Mouse (Mus musculus) liver, embryonic 13.5 days (tissue): ENCODE measurements around the gene Pkmyt1. TPM values are rescaled to one million over a fixed set of nuclear protein-coding genes. Genes with fewer than 3 reads are reported as not detected.

Source experiments
- ATAC-seq: fragments of 200-750 bp; cut with Nextera tagmentation; 2 replicates; pipeline ENCODE4 v1.8.0; 2017; ENCODE audit warnings: low read depth, mild to moderate bottlenecking, moderate number of reproducible peaks, moderate library complexity
- DNase-seq: peaks from one replicate; pipeline ENCODE4 v3.0.0; 2022
- H3K27ac ChIP-seq: fragments of 300-500 bp; sonication (generic); 2 replicates; pipeline ENCODE4 v1.5.1; 2015; ENCODE audit warnings: moderate library complexity, mild to moderate bottlenecking, inconsistent platforms
- H3K27me3 ChIP-seq: fragments of 300-500 bp; sonication (generic); 2 replicates; pipeline ENCODE4 v1.6.1; 2015; ENCODE audit warnings: mild to moderate bottlenecking, inconsistent platforms
- H3K36me3 ChIP-seq: fragments of 300-500 bp; sonication (generic); 2 replicates; pipeline ENCODE4 v1.6.1; 2015; ENCODE audit warnings: mild to moderate bottlenecking, inconsistent platforms
- H3K4me1 ChIP-seq: fragments of 300-500 bp; sonication (generic); replicated peaks from 2 replicates; pipeline ENCODE4 v1.6.1; 2015; ENCODE audit warnings: inconsistent platforms
- H3K4me2 ChIP-seq: fragments of 300-500 bp; sonication (generic); 2 replicates; pipeline ENCODE4 v1.6.1; 2015; ENCODE audit warnings: inconsistent platforms, mild to moderate bottlenecking, moderate library complexity
- H3K4me3 ChIP-seq: fragments of 300-500 bp; sonication (generic); replicated peaks from 2 replicates; pipeline ENCODE4 v1.5.1; 2015; ENCODE audit warnings: mild to moderate bottlenecking, inconsistent platforms
- H3K9ac ChIP-seq: fragments of 300-500 bp; sonication (generic); 2 replicates; pipeline ENCODE4 v1.6.1; 2015; ENCODE audit warnings: mild to moderate bottlenecking, inconsistent platforms
- H3K9me3 ChIP-seq: fragments of 300-500 bp; sonication (generic); replicated peaks from 2 replicates; pipeline ENCODE4 v1.6.1; 2016; ENCODE audit warnings: inconsistent platforms
- WGBS: fragments of 180-500 bp; shearing (Covaris S2); methylation state at CpG from one replicate; pipeline ENCODE4 v1.1.7; 2015; ENCODE audit not compliant: insufficient replicate concordance; 5-methylcytosine and 5-hydroxymethylcytosine counted together
- polyA plus RNA-seq: library from polyadenylated mRNA; unstranded; fragments of >200 nt; fragmentation: Nextera tagmentation; extraction: Ambion mirVana; gene quantifications from 2 replicates; pipeline ENCODE4 v1.2.1, GENCODE M21; 2015

Gene Pkmyt1
- polyA plus RNA-seq, 1 experiment from 2014 or later = 27.8 TPM

DNA sequence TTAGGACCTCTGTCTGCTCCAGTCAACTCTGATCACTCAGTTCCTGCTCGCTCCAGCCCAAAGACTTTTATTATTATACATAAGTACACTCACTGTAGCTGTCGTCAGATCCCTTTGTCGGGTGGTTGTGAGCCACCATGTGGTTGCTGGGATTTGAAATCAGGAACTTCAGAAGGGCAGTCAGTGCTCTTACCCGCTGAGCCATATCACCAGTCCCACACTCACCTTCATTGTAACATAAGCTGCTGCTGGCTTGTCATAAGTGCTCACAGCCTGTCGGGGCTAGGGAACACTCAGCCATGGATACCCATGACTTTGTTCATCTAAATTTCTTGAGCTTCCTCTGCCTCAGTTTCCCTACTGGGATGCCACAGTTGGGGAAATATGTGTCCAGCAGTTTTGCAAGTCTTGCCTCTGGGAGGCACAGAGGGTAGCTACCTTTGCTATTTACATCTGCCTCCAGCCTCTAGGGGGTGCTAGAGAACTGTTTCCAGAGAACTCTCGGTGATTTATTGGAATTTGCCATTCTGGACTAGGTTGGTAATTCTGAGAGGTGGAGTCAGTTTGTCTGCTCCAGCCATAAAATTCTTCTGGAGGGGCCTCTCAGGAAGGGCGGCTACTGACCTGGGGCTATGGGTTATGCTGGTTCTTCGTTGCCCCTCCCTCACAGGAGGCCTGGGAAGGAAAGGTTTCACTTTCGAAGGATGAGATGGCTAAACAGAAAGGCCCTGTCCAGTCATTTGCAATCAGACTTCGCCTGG lies 22.7 kb downstream of the Pkmyt1 start:
- H3K27ac ChIP-seq = no peak overlapping the region
- H3K9me3 ChIP-seq = no peaks in the 10 kb centered on the region
- peaks cover 20% of the 10 kb centered on the region for H3K4me1 ChIP-seq
- H3K36me3 ChIP-seq = peaks cover 5% of the 10 kb centered on the region; the same call in 1 of the 2 replicates
- 0 out of 2 replicates have a peak overlapping the region, but pooled peaks have one; percentile 2 for H3K9ac ChIP-seq
- peaks cover 50% of the 10 kb centered on the region for H3K27me3 ChIP-seq
- 24% methylated on average over 10 of the region's 10 CpGs for WGBS
- DNase-seq (peak; percentile 60), ATAC-seq (peak; percentile 11; the same call in 1 of the 2 replicates)
- peak overlapping the region; percentile 21 for H3K4me3 ChIP-seq
- peak overlapping the region; percentile 38 for H3K4me2 ChIP-seq

DNA sequence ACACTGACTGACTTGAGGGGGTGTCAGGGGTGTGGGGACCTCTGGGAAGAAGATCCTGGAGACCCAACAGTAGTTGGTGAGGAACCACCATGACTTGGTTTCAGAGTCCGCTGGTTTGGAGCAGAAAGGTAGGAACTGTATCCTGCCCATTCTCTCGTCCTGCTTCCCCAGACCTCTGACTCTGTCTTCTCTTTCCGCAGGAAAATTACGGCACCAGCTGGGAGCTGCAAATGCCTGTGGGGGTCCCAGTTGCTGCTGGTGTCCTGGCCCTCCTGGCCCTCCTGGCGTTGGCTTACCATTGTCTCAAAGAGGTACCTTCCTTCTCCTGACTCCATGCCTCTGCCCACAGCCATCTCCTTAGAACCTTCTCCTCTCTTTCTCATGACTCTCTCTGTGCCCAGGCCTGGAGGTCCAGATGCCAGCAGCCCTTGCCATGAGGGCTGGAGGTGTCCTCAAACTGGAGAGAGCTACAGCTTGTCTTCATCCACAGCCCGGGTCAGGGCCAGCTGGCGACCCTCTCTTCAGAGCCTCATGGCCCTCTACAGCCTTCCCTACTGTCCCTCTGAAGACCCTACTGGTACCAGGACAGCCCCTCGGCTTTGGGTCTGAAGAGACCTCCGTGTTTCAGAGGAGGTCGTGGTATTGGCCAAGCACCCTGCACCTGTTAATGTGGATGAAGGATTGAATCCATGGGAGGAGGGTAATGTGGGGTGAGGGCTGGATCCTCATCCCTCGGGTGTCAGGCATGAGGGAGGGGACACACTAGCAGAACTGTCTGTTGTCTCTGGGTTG lies 23.5 kb downstream of the Pkmyt1 start:
- Histone ChIP-seq H3K27me3 (peaks cover 42% of the 10 kb centered on the region), H3K4me1 (peaks cover 20% of the 10 kb centered on the region), H3K9me3 (no peaks in the 10 kb centered on the region), H3K4me2 (peak overlapping the region; percentile 38), H3K4me3 (peak overlapping the region; percentile 21), H3K36me3 (peaks cover 5% of the 10 kb centered on the region; the same call in 1 of the 2 replicates), H3K9ac (0 out of 2 replicates have a peak overlapping the region, but pooled peaks have one; percentile 2), H3K27ac (no peak overlapping the region)
- no peak for ATAC-seq
- WGBS = 64% methylated on average over 11 of the region's 11 CpGs
- DNase-seq = no peak

DNA sequence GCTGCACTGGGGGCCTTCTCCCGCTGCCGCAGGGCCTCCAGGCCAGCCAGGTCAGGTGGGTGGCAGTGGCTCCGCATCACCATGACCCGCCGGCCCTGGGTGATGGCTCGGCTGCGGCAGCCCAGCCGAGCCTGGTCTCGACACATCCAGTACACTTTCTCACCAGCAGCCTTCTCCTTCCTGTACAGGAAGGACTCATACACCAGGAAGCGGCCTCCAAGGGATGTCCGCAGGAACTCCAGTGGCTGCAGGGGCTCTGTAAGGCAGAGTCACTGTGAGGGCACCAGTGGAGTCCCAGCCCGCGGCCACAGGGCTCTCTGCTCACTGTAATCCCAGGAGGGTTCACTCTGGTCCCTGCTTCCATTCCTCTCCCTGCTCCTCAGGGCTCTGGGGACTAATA lies 29.6 kb downstream of the Pkmyt1 start:
- ATAC-seq (peak; percentile 52), DNase-seq (no peak)
- H3K4me3 ChIP-seq = no peak overlapping the region
- peak overlapping the region; percentile 19; the same call in 1 of the 2 replicates for H3K27ac ChIP-seq
- no peaks in the 10 kb centered on the region for H3K4me1 ChIP-seq
- H3K36me3 ChIP-seq = peaks cover 15% of the 10 kb centered on the region
- no peak overlapping the region for H3K4me2 ChIP-seq
- H3K9ac ChIP-seq = no peak overlapping the region
- 67% methylated on average over 12 of the region's 13 CpGs for WGBS
- H3K27me3 ChIP-seq = no peaks in the 10 kb centered on the region
- no peaks in the 10 kb centered on the region for H3K9me3 ChIP-seq

DNA sequence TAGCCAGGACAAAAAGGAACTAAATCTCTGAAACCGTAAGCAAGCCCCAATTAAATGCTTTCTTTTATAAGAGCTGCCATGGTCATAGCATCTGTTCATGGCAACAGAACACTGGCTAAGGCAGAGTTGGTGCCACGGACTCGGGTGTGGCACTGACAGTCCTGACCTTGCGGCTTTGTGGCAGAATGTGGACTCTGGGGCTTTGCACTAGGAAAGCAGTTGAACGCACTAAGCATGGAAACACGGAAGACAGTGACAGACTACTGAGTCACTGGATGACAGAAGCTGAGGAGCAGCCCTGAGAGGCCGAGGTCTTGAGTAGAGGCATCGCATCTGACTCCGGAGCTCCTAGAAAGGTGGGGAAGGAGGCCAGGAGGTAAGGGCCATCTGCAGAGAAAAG lies 31.4 kb downstream of the Pkmyt1 start:
- WGBS = 79% methylated on average over 9 of the region's 9 CpGs
- no peak overlapping the region for H3K27ac ChIP-seq
- H3K36me3 ChIP-seq = peaks cover 16% of the 10 kb centered on the region
- H3K4me2 ChIP-seq = no peak overlapping the region
- H3K27me3 ChIP-seq = no peaks in the 10 kb centered on the region
- DNase-seq (no peak), ATAC-seq (no peak)
- H3K9me3 ChIP-seq = no peaks in the 10 kb centered on the region
- no peak overlapping the region for H3K4me3 ChIP-seq
- no peak overlapping the region for H3K9ac ChIP-seq
- H3K4me1 ChIP-seq = no peaks in the 10 kb centered on the region

GRCm38 (mm10) chr17:23758801-23759200 lies 32.7 kb downstream of the Pkmyt1 start:
- peaks cover 14% of the 10 kb centered on the region for H3K36me3 ChIP-seq
- H3K4me2 ChIP-seq = no peak overlapping the region
- no peaks in the 10 kb centered on the region for H3K9me3 ChIP-seq
- DNase-seq (no peak), ATAC-seq (no peak)
- WGBS = 82% methylated on average over 8 of the region's 8 CpGs
- H3K27ac ChIP-seq = no peak overlapping the region
- peaks cover 7% of the 10 kb centered on the region for H3K4me1 ChIP-seq
- H3K27me3 ChIP-seq = no peaks in the 10 kb centered on the region
- no peak overlapping the region for H3K4me3 ChIP-seq
- no peak overlapping the region for H3K9ac ChIP-seq

GRCm38 (mm10) chr17:23760231-23760630 lies 34.1 kb downstream of the Pkmyt1 start:
- Histone ChIP-seq H3K27me3 (no peaks in the 10 kb centered on the region), H3K27ac (no peak overlapping the region), H3K36me3 (peaks cover 14% of the 10 kb centered on the region), H3K4me3 (no peak overlapping the region), H3K4me2 (no peak overlapping the region), H3K9me3 (no peaks in the 10 kb centered on the region), H3K4me1 (peaks cover 7% of the 10 kb centered on the region), H3K9ac (no peak overlapping the region)
- 84% methylated on average over 9 of the region's 9 CpGs for WGBS
- DNase-seq (no peak), ATAC-seq (0 out of 2 replicates have a peak, but pooled peaks have one; percentile 34)

DNA sequence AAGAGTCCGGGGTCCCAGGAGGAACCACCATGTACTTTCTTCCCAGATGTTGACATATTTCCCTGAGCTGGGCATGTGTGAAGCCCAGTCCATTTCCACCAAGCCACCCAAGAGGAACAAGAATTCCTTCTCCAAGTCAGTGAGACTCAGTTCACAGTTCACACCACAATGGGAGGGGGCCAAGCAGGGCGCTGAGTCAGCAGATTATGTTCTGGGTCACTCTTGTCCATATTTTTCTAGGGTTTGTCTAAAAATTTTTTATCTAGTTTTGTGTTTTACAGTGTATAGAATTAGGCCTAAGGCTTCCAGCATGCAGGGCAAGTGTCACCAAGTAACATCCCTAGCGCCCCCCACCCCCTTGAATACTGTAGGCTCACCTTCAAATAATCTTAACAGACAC lies 35.0 kb downstream of the Pkmyt1 start:
- WGBS = 73% methylated on average over 3 of the region's 3 CpGs
- Histone ChIP-seq H3K9ac (no peak overlapping the region), H3K27ac (no peak overlapping the region), H3K4me1 (peaks cover 7% of the 10 kb centered on the region), H3K27me3 (no peaks in the 10 kb centered on the region), H3K36me3 (peaks cover 9% of the 10 kb centered on the region), H3K9me3 (no peaks in the 10 kb centered on the region), H3K4me2 (no peak overlapping the region), H3K4me3 (no peak overlapping the region)
- no peak for DNase-seq
- ATAC-seq = no peak

DNA sequence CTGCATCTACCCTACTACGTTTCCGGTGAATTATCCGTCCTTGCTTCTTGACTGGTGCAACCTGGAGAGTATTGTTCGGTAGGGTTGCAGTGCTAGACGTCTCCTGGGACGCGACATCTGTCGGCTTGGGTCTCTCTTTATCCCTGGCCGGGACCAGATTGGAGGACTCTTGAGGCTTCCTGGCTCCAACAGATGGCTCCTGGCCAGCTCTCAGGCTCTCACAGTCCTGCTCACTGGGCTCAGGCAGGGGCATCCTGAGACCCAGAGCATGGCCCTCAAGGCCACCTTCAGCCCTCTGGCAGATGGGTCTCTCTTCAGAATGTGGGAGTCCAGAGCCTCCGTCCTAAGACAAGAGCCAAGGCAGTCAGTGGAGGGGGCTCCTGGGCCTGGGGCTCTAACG lies 36.8 kb downstream of the Pkmyt1 start:
- no peak overlapping the region for H3K4me3 ChIP-seq
- 79% methylated on average over 11 of the region's 11 CpGs for WGBS
- H3K9me3 ChIP-seq = no peaks in the 10 kb centered on the region
- H3K36me3 ChIP-seq = peaks cover 6% of the 10 kb centered on the region; the same call in 1 of the 2 replicates
- DNase-seq = no peak
- no peak overlapping the region for H3K4me2 ChIP-seq
- H3K9ac ChIP-seq = no peak overlapping the region
- no peaks in the 10 kb centered on the region for H3K27me3 ChIP-seq
- ATAC-seq = no peak
- peaks cover 7% of the 10 kb centered on the region for H3K4me1 ChIP-seq
- no peak overlapping the region for H3K27ac ChIP-seq

GRCm38 (mm10) chr17:23770493-23770892 lies 44.4 kb downstream of the Pkmyt1 start:
- no peaks in the 10 kb centered on the region for H3K36me3 ChIP-seq
- H3K4me2 ChIP-seq = peak overlapping the region; percentile 93
- no peaks in the 10 kb centered on the region for H3K27me3 ChIP-seq
- H3K9ac ChIP-seq = peak overlapping the region; percentile 96
- H3K4me3 ChIP-seq = peak overlapping the region; percentile 96
- H3K4me1 ChIP-seq = peaks cover 25% of the 10 kb centered on the region
- H3K9me3 ChIP-seq = no peaks in the 10 kb centered on the region
- no peak for DNase-seq
- ATAC-seq = no peak
- 29% methylated on average over 2 of the region's 2 CpGs for WGBS
- H3K27ac ChIP-seq = no peak overlapping the region

DNA sequence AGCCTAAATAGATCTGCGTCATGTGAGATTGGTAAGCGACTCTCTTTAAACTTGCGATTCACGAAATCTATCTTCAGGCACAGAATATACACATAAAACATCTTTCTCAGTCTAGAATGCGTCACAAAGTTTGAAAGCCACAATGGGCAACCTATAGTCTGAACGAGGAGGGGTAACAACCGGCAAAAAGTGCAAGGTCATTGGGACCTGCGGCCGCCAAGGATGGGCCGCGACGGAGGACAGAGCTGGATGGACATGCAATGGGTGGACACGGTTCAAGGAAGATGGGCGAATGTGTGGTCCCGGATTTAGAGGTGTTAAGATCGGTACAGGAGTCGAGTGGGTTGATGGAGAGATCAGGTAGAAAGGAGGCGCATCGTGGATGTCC lies 44.8 kb downstream of the Pkmyt1 start:
- peak overlapping the region; percentile 93 for H3K4me2 ChIP-seq
- H3K27ac ChIP-seq = peak overlapping the region; percentile 77
- H3K4me3 ChIP-seq = peak overlapping the region; percentile 96
- 2% methylated on average over 19 of the region's 19 CpGs for WGBS
- H3K9ac ChIP-seq = peak overlapping the region; percentile 96
- peak; percentile 22; the same call in 1 of the 2 replicates for ATAC-seq
- H3K4me1 ChIP-seq = peaks cover 25% of the 10 kb centered on the region
- peak; percentile 32 for DNase-seq
- H3K9me3 ChIP-seq = no peaks in the 10 kb centered on the region
- H3K27me3 ChIP-seq = no peaks in the 10 kb centered on the region
- H3K36me3 ChIP-seq = no peaks in the 10 kb centered on the region
